In genomic region chr9:115803071-115803470, GRCm38 (mm10) we compare ENCODE assay signal across 21 mouse cellular contexts.
"Had no signal": no experiment of that assay in that cellular context is flagged by ENCODE, and none has a peak within 500 bp of the region (broad histone marks: within the 10 kb centered on the region; RNA-seq: fewer than 3 reads in every experiment).

No protein-coding gene starts in this region.

- DNase-seq: kidney, postnatal 10 days; kidney, postnatal 36 days; left cerebral cortex, postnatal 4 days; liver, postnatal 0 days; lung, embryonic 14.5 days; midbrain, embryonic 14.5 days; right cerebral cortex, adult 18-20 months; right cerebral cortex, postnatal 14 days; thymus, adult 18-20 months; thymus, postnatal 36 days had no signal

- H3K27me3 ChIP-seq: kidney, embryonic 15.5 days; limb, embryonic 12.5 days; limb, embryonic 15.5 days; megakaryocyte, embryonic 14.5 days; neural tube, embryonic 12.5 days; neural tube, embryonic 15.5 days had no signal

- H3K4me1 ChIP-seq: limb, embryonic 15.5 days had no signal

- H3K27ac ChIP-seq: kidney, embryonic 15.5 days; limb, embryonic 12.5 days; limb, embryonic 15.5 days; liver, embryonic 14.5 days; macrophage; neural tube, embryonic 12.5 days; neural tube, embryonic 15.5 days had no signal

- ATAC-seq: liver, postnatal 0 days; lung, postnatal 0 days had no signal

- H3K9me3 ChIP-seq: kidney, embryonic 15.5 days; limb, embryonic 12.5 days; limb, embryonic 15.5 days; neural tube, embryonic 12.5 days; neural tube, embryonic 15.5 days had no signal

- H3K4me3 ChIP-seq: kidney, embryonic 15.5 days; limb, embryonic 12.5 days; limb, embryonic 15.5 days; megakaryocyte, embryonic 14.5 days; neural tube, embryonic 12.5 days; neural tube, embryonic 15.5 days had no signal

- H3K4me2 ChIP-seq: kidney, embryonic 15.5 days; limb, embryonic 12.5 days; limb, embryonic 15.5 days; liver, embryonic 11.5 days; lung, embryonic 14.5 days; midbrain, embryonic 11.5 days; neural tube, embryonic 12.5 days; neural tube, embryonic 15.5 days had no signal

- H3K9ac ChIP-seq: kidney, embryonic 15.5 days; limb, embryonic 12.5 days; limb, embryonic 15.5 days; liver, embryonic 14.5 days; liver, postnatal 0 days; lung, embryonic 14.5 days; neural tube, embryonic 12.5 days; neural tube, embryonic 15.5 days had no signal

- H3K36me3 ChIP-seq: kidney, embryonic 15.5 days; limb, embryonic 12.5 days; limb, embryonic 15.5 days; neural tube, embryonic 12.5 days; neural tube, embryonic 15.5 days had no signal
